Mouse (Mus musculus): ENCODE measurements around the gene Ntsr1. TPM values are rescaled to one million over a fixed set of nuclear protein-coding genes. Genes with fewer than 3 reads are reported as not detected.

Gene Ntsr1
- polyA plus RNA-seq (2015; fragmentation: Nextera tagmentation; extraction: Ambion mirVana) = 1.9 and 2.0 TPM in 2 replicates

GRCm38 (mm10) chr2:180499741-180500140, at the start of gene Ntsr1:
Gene Ntsr1, plus strand, starts transcription at chr2:180499976.
- H3K36me3 ChIP-seq (ENCODE audit: control insufficient read depth, insufficient read depth) = no peaks in the 10 kb centered on the region
- H3K9ac ChIP-seq (ENCODE audit: low read length) = no peak within 1 kb of the TSS
- H3K27me3 ChIP-seq (ENCODE audit: control insufficient read depth, insufficient read depth, low read length) = peaks cover 47% of the 10 kb centered on the region
- H3K27ac ChIP-seq (ENCODE audit: low read length) = no peak within 1 kb of the TSS
- no peak for ATAC-seq (replicated peaks; ENCODE audit: extremely low read depth, insufficient read depth, low FRiP score)
- peak within 1 kb of the TSS; percentile 37 for H3K4me3 ChIP-seq (ENCODE audit: low read length)
- no peaks in the 10 kb centered on the region for H3K9me3 ChIP-seq (replicated peaks; ENCODE audit: control insufficient read depth, low read length)
- H3K4me1 ChIP-seq (ENCODE audit: control insufficient read depth, insufficient read depth, low read length) = peaks cover 3% of the 10 kb centered on the region; the same call in 1 of the 2 replicates
- WGBS = under 1% methylated on average over 30 of the region's 30 CpGs
- H3K4me2 ChIP-seq (ENCODE audit: low read depth, low read length) = peak within 1 kb of the TSS; percentile 58

- Histone ChIP-seq H3K4me3 (ENCODE audit: low read length) (no peak overlapping the region), H3K9ac (ENCODE audit: low read length) (no peak overlapping the region), H3K4me2 (ENCODE audit: low read depth, low read length) (no peak overlapping the region), H3K27ac (ENCODE audit: low read length) (no peak overlapping the region), H3K27me3 (ENCODE audit: control insufficient read depth, insufficient read depth, low read length) (no peaks in the 10 kb centered on the region), H3K4me1 (ENCODE audit: control insufficient read depth, insufficient read depth, low read length) (no peaks in the 10 kb centered on the region), H3K9me3 (replicated peaks; ENCODE audit: control insufficient read depth, low read length) (no peaks in the 10 kb centered on the region), H3K36me3 (ENCODE audit: control insufficient read depth, insufficient read depth) (no peaks in the 10 kb centered on the region)
- ATAC-seq (replicated peaks; ENCODE audit: extremely low read depth, insufficient read depth, low FRiP score) = no peak
- 78% methylated on average over 5 of the region's 5 CpGs for WGBS
These were observed 49.2 kb upstream of the Ntsr1 start for GRCm38 (mm10) chr2:180450529-180450928.

GRCm38 (mm10) chr2:180455723-180456698, 43.8 kb upstream of the Ntsr1 start, which contains the start of gene Slco4a1:
Gene Slco4a1, plus strand, starts transcription at chr2:180456245.
- Histone ChIP-seq H3K36me3 (ENCODE audit: control insufficient read depth, insufficient read depth) (no peaks in the 10 kb centered on the region), H3K27me3 (ENCODE audit: control insufficient read depth, insufficient read depth, low read length) (peaks cover 22% of the 10 kb centered on the region), H3K9ac (ENCODE audit: low read length) (peak within 1 kb of the TSS; percentile 65), H3K4me3 (ENCODE audit: low read length) (peak within 1 kb of the TSS; percentile 52), H3K4me1 (ENCODE audit: control insufficient read depth, insufficient read depth, low read length) (0 out of 2 replicates have a peak, but pooled peaks cover 4% of the 10 kb centered on the region), H3K4me2 (ENCODE audit: low read depth, low read length) (peak within 1 kb of the TSS; percentile 89), H3K27ac (ENCODE audit: low read length) (no peak within 1 kb of the TSS), H3K9me3 (replicated peaks; ENCODE audit: control insufficient read depth, low read length) (no peaks in the 10 kb centered on the region)
- peak; percentile 95 for ATAC-seq (replicated peaks; ENCODE audit: extremely low read depth, insufficient read depth, low FRiP score)
- 2% methylated on average over 65 of the region's 65 CpGs for WGBS

- H3K9ac ChIP-seq (ENCODE audit: low read length) = peak overlapping the region; percentile 65
- 2% methylated on average over 26 of the region's 28 CpGs for WGBS
These were observed 43.1 kb upstream of the Ntsr1 start for GRCm38 (mm10) chr2:180456705-180457104.

GRCm38 (mm10) chr2:180457680-180458079, 42.1 kb upstream of the Ntsr1 start:
- no peaks in the 10 kb centered on the region for H3K9me3 ChIP-seq (replicated peaks; ENCODE audit: control insufficient read depth, low read length)

More at GRCm38 (mm10) chr2:180456705-180457104, 43.1 kb upstream of the Ntsr1 start:
- 0 out of 2 replicates have a peak, but pooled peaks cover 4% of the 10 kb centered on the region for H3K4me1 ChIP-seq (ENCODE audit: control insufficient read depth, insufficient read depth, low read length)
- no peak overlapping the region for H3K27ac ChIP-seq (ENCODE audit: low read length)
- ATAC-seq (replicated peaks; ENCODE audit: extremely low read depth, insufficient read depth, low FRiP score) = peak; percentile 3; the same call in 1 of the 2 replicates
- H3K9me3 ChIP-seq (replicated peaks; ENCODE audit: control insufficient read depth, low read length) = no peaks in the 10 kb centered on the region
- H3K27me3 ChIP-seq (ENCODE audit: control insufficient read depth, insufficient read depth, low read length) = peaks cover 22% of the 10 kb centered on the region
- H3K4me2 ChIP-seq (ENCODE audit: low read depth, low read length) = peak overlapping the region; percentile 89
- H3K4me3 ChIP-seq (ENCODE audit: low read length) = peak overlapping the region; percentile 52
- no peaks in the 10 kb centered on the region for H3K36me3 ChIP-seq (ENCODE audit: control insufficient read depth, insufficient read depth)

GRCm38 (mm10) chr2:180459437-180459836, 40.3 kb upstream of the Ntsr1 start:
- no peaks in the 10 kb centered on the region for H3K9me3 ChIP-seq (replicated peaks; ENCODE audit: control insufficient read depth, low read length)
- no peak overlapping the region for H3K9ac ChIP-seq (ENCODE audit: low read length)
- no peak for ATAC-seq (replicated peaks; ENCODE audit: extremely low read depth, insufficient read depth, low FRiP score)
- H3K27me3 ChIP-seq (ENCODE audit: control insufficient read depth, insufficient read depth, low read length) = peaks cover 22% of the 10 kb centered on the region
- 76% methylated on average over 4 of the region's 4 CpGs for WGBS
- H3K4me2 ChIP-seq (ENCODE audit: low read depth, low read length) = no peak overlapping the region
- H3K4me1 ChIP-seq (ENCODE audit: control insufficient read depth, insufficient read depth, low read length) = 0 out of 2 replicates have a peak, but pooled peaks cover 4% of the 10 kb centered on the region
- no peak overlapping the region for H3K27ac ChIP-seq (ENCODE audit: low read length)
- H3K36me3 ChIP-seq (ENCODE audit: control insufficient read depth, insufficient read depth) = no peaks in the 10 kb centered on the region
- H3K4me3 ChIP-seq (ENCODE audit: low read length) = no peak overlapping the region

More at GRCm38 (mm10) chr2:180457680-180458079, 42.1 kb upstream of the Ntsr1 start:
- Histone ChIP-seq H3K4me3 (ENCODE audit: low read length) (no peak overlapping the region), H3K4me2 (ENCODE audit: low read depth, low read length) (no peak overlapping the region), H3K9ac (ENCODE audit: low read length) (no peak overlapping the region), H3K27ac (ENCODE audit: low read length) (no peak overlapping the region), H3K27me3 (ENCODE audit: control insufficient read depth, insufficient read depth, low read length) (peaks cover 22% of the 10 kb centered on the region), H3K36me3 (ENCODE audit: control insufficient read depth, insufficient read depth) (no peaks in the 10 kb centered on the region), H3K4me1 (ENCODE audit: control insufficient read depth, insufficient read depth, low read length) (0 out of 2 replicates have a peak, but pooled peaks cover 4% of the 10 kb centered on the region)
- 78% methylated on average over 2 of the region's 2 CpGs for WGBS
- no peak for ATAC-seq (replicated peaks; ENCODE audit: extremely low read depth, insufficient read depth, low FRiP score)

GRCm38 (mm10) chr2:180460801-180461200, 39.0 kb upstream of the Ntsr1 start:
- no peaks in the 10 kb centered on the region for H3K36me3 ChIP-seq (ENCODE audit: control insufficient read depth, insufficient read depth)
- 0 out of 2 replicates have a peak, but pooled peaks cover 4% of the 10 kb centered on the region for H3K4me1 ChIP-seq (ENCODE audit: control insufficient read depth, insufficient read depth, low read length)
- peaks cover 22% of the 10 kb centered on the region for H3K27me3 ChIP-seq (ENCODE audit: control insufficient read depth, insufficient read depth, low read length)
- H3K27ac ChIP-seq (ENCODE audit: low read length) = no peak overlapping the region
- H3K9me3 ChIP-seq (replicated peaks; ENCODE audit: control insufficient read depth, low read length) = no peaks in the 10 kb centered on the region
- no peak overlapping the region for H3K4me2 ChIP-seq (ENCODE audit: low read depth, low read length)
- WGBS = 65% methylated on average over 8 of the region's 8 CpGs
- no peak for ATAC-seq (replicated peaks; ENCODE audit: extremely low read depth, insufficient read depth, low FRiP score)
- no peak overlapping the region for H3K4me3 ChIP-seq (ENCODE audit: low read length)
- H3K9ac ChIP-seq (ENCODE audit: low read length) = no peak overlapping the region

GRCm38 (mm10) chr2:180462593-180462992, 37.2 kb upstream of the Ntsr1 start:
- H3K27me3 ChIP-seq (ENCODE audit: control insufficient read depth, insufficient read depth, low read length) = peaks cover 8% of the 10 kb centered on the region
- no peak overlapping the region for H3K4me2 ChIP-seq (ENCODE audit: low read depth, low read length)
- H3K4me3 ChIP-seq (ENCODE audit: low read length) = no peak overlapping the region
- H3K27ac ChIP-seq (ENCODE audit: low read length) = no peak overlapping the region
- no peaks in the 10 kb centered on the region for H3K36me3 ChIP-seq (ENCODE audit: control insufficient read depth, insufficient read depth)
- no peaks in the 10 kb centered on the region for H3K9me3 ChIP-seq (replicated peaks; ENCODE audit: control insufficient read depth, low read length)
- H3K4me1 ChIP-seq (ENCODE audit: control insufficient read depth, insufficient read depth, low read length) = no peaks in the 10 kb centered on the region
- ATAC-seq (replicated peaks; ENCODE audit: extremely low read depth, insufficient read depth, low FRiP score) = no peak
- no peak overlapping the region for H3K9ac ChIP-seq (ENCODE audit: low read length)
- 80% methylated on average over 8 of the region's 8 CpGs for WGBS

GRCm38 (mm10) chr2:180466505-180466904, 33.3 kb upstream of the Ntsr1 start:
- no peaks in the 10 kb centered on the region for H3K4me1 ChIP-seq (ENCODE audit: control insufficient read depth, insufficient read depth, low read length)
- H3K4me2 ChIP-seq (ENCODE audit: low read depth, low read length) = no peak overlapping the region
- no peaks in the 10 kb centered on the region for H3K27me3 ChIP-seq (ENCODE audit: control insufficient read depth, insufficient read depth, low read length)
- WGBS = 62% methylated on average over 7 of the region's 7 CpGs
- H3K27ac ChIP-seq (ENCODE audit: low read length) = no peak overlapping the region
- no peak overlapping the region for H3K9ac ChIP-seq (ENCODE audit: low read length)
- ATAC-seq (replicated peaks; ENCODE audit: extremely low read depth, insufficient read depth, low FRiP score) = no peak
- H3K9me3 ChIP-seq (replicated peaks; ENCODE audit: control insufficient read depth, low read length) = no peaks in the 10 kb centered on the region
- no peak overlapping the region for H3K4me3 ChIP-seq (ENCODE audit: low read length)
- H3K36me3 ChIP-seq (ENCODE audit: control insufficient read depth, insufficient read depth) = no peaks in the 10 kb centered on the region
